Mouse (Mus musculus): Measurements from ENCODE around the gene Nkain1.

- no peak for TF ChIP-seq CTCF (IDR thresholded peaks at IDR 0.05; ENCODE audit: borderline replicate concordance, insufficient read depth, low read depth, low read length)
- no peak for TF ChIP-seq POLR2A (IDR thresholded peaks at IDR 0.05; ENCODE audit: borderline replicate concordance, insufficient read depth, low read length)
These were observed 46.2 kb downstream of the Nkain1 start for GRCm38 (mm10) chr4:130527804-130528203.
